Mouse (Mus musculus) lung, postnatal 0 days (tissue): ENCODE results near the gene Ciart.

Source experiments
- CTCF ChIP-seq: IDR thresholded peaks from 2 replicates; pipeline ENCODE4 v1.5.1; 2016; ENCODE audit warnings: antibody characterized with exemption, mild to moderate bottlenecking
- EP300 ChIP-seq: IDR thresholded peaks from 2 replicates; pipeline ENCODE4 v1.6.1; 2016; ENCODE audit warnings: antibody characterized with exemption, mild to moderate bottlenecking, control low read depth

DNA sequence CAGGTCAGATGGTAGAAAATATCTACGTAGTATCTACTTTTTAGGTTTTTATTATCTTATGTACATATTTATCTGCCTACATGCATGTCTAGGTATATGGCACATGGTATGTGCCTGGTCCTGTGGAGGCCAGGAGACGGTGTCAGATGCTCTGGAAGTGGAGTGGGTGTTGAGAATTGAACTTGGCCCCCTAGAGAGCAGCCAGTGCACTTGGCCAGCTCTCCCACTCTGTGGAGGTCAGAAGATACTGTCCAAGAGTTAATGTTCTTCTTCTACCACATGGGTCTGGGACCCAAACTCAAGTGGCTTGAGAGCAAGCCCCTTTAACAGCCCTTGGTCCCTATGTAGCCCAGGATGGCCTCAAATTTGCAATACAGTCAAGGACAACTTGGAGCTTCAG, 14.6 kb downstream of the Ciart start:
- TF ChIP-seq CTCF (no peak), EP300 (no peak)
